Mouse (Mus musculus): ENCODE measurements around the gene AC153137.1. TPM values are rescaled to one million over a fixed set of nuclear protein-coding genes. Genes with fewer than 3 reads are reported as not detected.
"Not testable (repeated sequence)": the region's sequence is repeated elsewhere in the genome, so short reads cannot be mapped to it uniquely, and the experiment has no call there.

The AC153137.1 gene
- not detected in 2 replicates for polyA plus RNA-seq (2015; fragmentation: Nextera tagmentation; extraction: Ambion mirVana)

GRCm38 (mm10) chr1:30977868-30978267 lies at the start of gene AC153137.1:
Gene AC153137.1, minus strand, starts transcription at chr1:30977968.
- H3K9ac ChIP-seq; H3K4me3 ChIP-seq; H3K9me3 ChIP-seq; H3K36me3 ChIP-seq; H3K4me2 ChIP-seq; H3K27ac ChIP-seq; H3K4me1 ChIP-seq; H3K27me3 ChIP-seq; ATAC-seq (ENCODE audit: insufficient number of reproducible peaks, insufficient read depth, low FRiP score, low TSS enrichment, low read depth): not testable (repeated sequence)
- 92% methylated on average over 6 of the region's 6 CpGs for WGBS

- no peak for ATAC-seq (ENCODE audit: insufficient number of reproducible peaks, insufficient read depth, low FRiP score, low TSS enrichment, low read depth)
Measured at GRCm38 (mm10) chr1:31023173-31023572, 45.4 kb upstream of the AC153137.1 start.

GRCm38 (mm10) chr1:31019283-31019682 lies 41.5 kb upstream of the AC153137.1 start:
- H3K9ac ChIP-seq: no peak overlapping the region
- no peak overlapping the region for H3K27ac ChIP-seq
- H3K4me3 ChIP-seq: no peak overlapping the region
- ATAC-seq (ENCODE audit: insufficient number of reproducible peaks, insufficient read depth, low FRiP score, low TSS enrichment, low read depth): no peak
- no peaks in the 10 kb centered on the region for H3K36me3 ChIP-seq
- no peaks in the 10 kb centered on the region for H3K27me3 ChIP-seq
- no peaks in the 10 kb centered on the region for H3K9me3 ChIP-seq
- H3K4me1 ChIP-seq: no peaks in the 10 kb centered on the region
- WGBS: 72% methylated on average over 6 of the region's 6 CpGs
- no peak overlapping the region for H3K4me2 ChIP-seq

More at GRCm38 (mm10) chr1:31023173-31023572, 45.4 kb upstream of the AC153137.1 start:
- no peaks in the 10 kb centered on the region for H3K27me3 ChIP-seq
- H3K9ac ChIP-seq: no peak overlapping the region
- H3K27ac ChIP-seq: no peak overlapping the region
- H3K9me3 ChIP-seq: no peaks in the 10 kb centered on the region
- no peak overlapping the region for H3K4me2 ChIP-seq
- H3K36me3 ChIP-seq: no peaks in the 10 kb centered on the region
- H3K4me3 ChIP-seq: no peak overlapping the region
- H3K4me1 ChIP-seq: no peaks in the 10 kb centered on the region

- H3K4me1 ChIP-seq: no peaks in the 10 kb centered on the region
- WGBS: 73% methylated on average over 5 of the region's 5 CpGs
- H3K9ac ChIP-seq: no peak overlapping the region
- H3K4me3 ChIP-seq: no peak overlapping the region
- no peaks in the 10 kb centered on the region for H3K27me3 ChIP-seq
- no peaks in the 10 kb centered on the region for H3K36me3 ChIP-seq
- no peaks in the 10 kb centered on the region for H3K9me3 ChIP-seq
- H3K27ac ChIP-seq: no peak overlapping the region
- no peak overlapping the region for H3K4me2 ChIP-seq
- ATAC-seq (ENCODE audit: insufficient number of reproducible peaks, insufficient read depth, low FRiP score, low TSS enrichment, low read depth): peak; percentile 26; the same call in 1 of the 2 replicates
Measured at GRCm38 (mm10) chr1:31017377-31017776, 39.6 kb upstream of the AC153137.1 start.

- no peaks in the 10 kb centered on the region for H3K36me3 ChIP-seq
- ATAC-seq (ENCODE audit: insufficient number of reproducible peaks, insufficient read depth, low FRiP score, low TSS enrichment, low read depth): no peak
- no peaks in the 10 kb centered on the region for H3K9me3 ChIP-seq
- H3K4me2 ChIP-seq: no peak overlapping the region
- H3K27ac ChIP-seq: no peak overlapping the region
- no peaks in the 10 kb centered on the region for H3K27me3 ChIP-seq
- H3K9ac ChIP-seq: no peak overlapping the region
- H3K4me1 ChIP-seq: no peaks in the 10 kb centered on the region
- 82% methylated on average over 6 of the region's 6 CpGs for WGBS
- H3K4me3 ChIP-seq: no peak overlapping the region
Measured at GRCm38 (mm10) chr1:31016068-31016467, 38.3 kb upstream of the AC153137.1 start.

- H3K4me2 ChIP-seq: no peak overlapping the region
- H3K27me3 ChIP-seq: no peaks in the 10 kb centered on the region
- no peaks in the 10 kb centered on the region for H3K4me1 ChIP-seq
- no peak for ATAC-seq (ENCODE audit: insufficient number of reproducible peaks, insufficient read depth, low FRiP score, low TSS enrichment, low read depth)
- no peaks in the 10 kb centered on the region for H3K36me3 ChIP-seq
- H3K9ac ChIP-seq: no peak overlapping the region
- WGBS: 54% methylated on average over 2 of the region's 2 CpGs
- H3K27ac ChIP-seq: no peak overlapping the region
- no peaks in the 10 kb centered on the region for H3K9me3 ChIP-seq
- no peak overlapping the region for H3K4me3 ChIP-seq
Measured at GRCm38 (mm10) chr1:31015261-31015660, 37.5 kb upstream of the AC153137.1 start.

GRCm38 (mm10) chr1:30977239-30977638 lies 529 bp downstream of the AC153137.1 start:
- H3K9me3 ChIP-seq; H3K4me1 ChIP-seq; H3K27ac ChIP-seq; ATAC-seq (ENCODE audit: insufficient number of reproducible peaks, insufficient read depth, low FRiP score, low TSS enrichment, low read depth); H3K36me3 ChIP-seq; H3K4me2 ChIP-seq; H3K9ac ChIP-seq; H3K4me3 ChIP-seq; H3K27me3 ChIP-seq: not testable (repeated sequence)
- 81% methylated on average over 7 of the region's 7 CpGs for WGBS

GRCm38 (mm10) chr1:30951795-30952194 lies 26.0 kb downstream of the AC153137.1 start:
- Histone ChIP-seq H3K27me3 (no peaks in the 10 kb centered on the region), H3K36me3 (no peaks in the 10 kb centered on the region), H3K9ac (no peak overlapping the region), H3K27ac (no peak overlapping the region), H3K4me2 (no peak overlapping the region), H3K4me3 (no peak overlapping the region), H3K9me3 (no peaks in the 10 kb centered on the region), H3K4me1 (peaks cover 8% of the 10 kb centered on the region; the same call in 1 of the 2 replicates)
- ATAC-seq (ENCODE audit: insufficient number of reproducible peaks, insufficient read depth, low FRiP score, low TSS enrichment, low read depth): no peak
- 62% methylated on average over 2 of the region's 2 CpGs for WGBS

GRCm38 (mm10) chr1:30950456-30950835 lies 27.3 kb downstream of the AC153137.1 start:
- Histone ChIP-seq H3K4me3 (peak overlapping the region; percentile 84), H3K9me3 (no peaks in the 10 kb centered on the region), H3K27me3 (no peaks in the 10 kb centered on the region), H3K4me2 (peak overlapping the region; percentile 58), H3K9ac (peak overlapping the region; percentile 98), H3K27ac (peak overlapping the region; percentile 99), H3K36me3 (no peaks in the 10 kb centered on the region), H3K4me1 (peaks cover 10% of the 10 kb centered on the region; the same call in 1 of the 2 replicates)
- WGBS: 31% methylated on average over 5 of the region's 5 CpGs
- no peak for ATAC-seq (ENCODE audit: insufficient number of reproducible peaks, insufficient read depth, low FRiP score, low TSS enrichment, low read depth)

- peak overlapping the region; percentile 58 for H3K4me2 ChIP-seq
- H3K9me3 ChIP-seq: no peaks in the 10 kb centered on the region
- H3K4me1 ChIP-seq: peaks cover 10% of the 10 kb centered on the region; the same call in 1 of the 2 replicates
- WGBS: under 1% methylated on average over 66 of the region's 66 CpGs
- peak; percentile 99 for ATAC-seq (ENCODE audit: insufficient number of reproducible peaks, insufficient read depth, low FRiP score, low TSS enrichment, low read depth)
- H3K4me3 ChIP-seq: peak overlapping the region; percentile 84
- peak overlapping the region; percentile 99 for H3K27ac ChIP-seq
- H3K36me3 ChIP-seq: peaks cover 5% of the 10 kb centered on the region
- no peaks in the 10 kb centered on the region for H3K27me3 ChIP-seq
- H3K9ac ChIP-seq: peak overlapping the region; percentile 98
Measured at GRCm38 (mm10) chr1:30949710-30950455, 27.9 kb downstream of the AC153137.1 start.

GRCm38 (mm10) chr1:30948950-30949639 lies 28.7 kb downstream of the AC153137.1 start:
- Histone ChIP-seq H3K27me3 (no peaks in the 10 kb centered on the region), H3K9ac (peak overlapping the region; percentile 98), H3K4me1 (peaks cover 10% of the 10 kb centered on the region; the same call in 1 of the 2 replicates), H3K4me3 (peak overlapping the region; percentile 84), H3K4me2 (peak overlapping the region; percentile 58), H3K36me3 (peaks cover 13% of the 10 kb centered on the region), H3K27ac (peak overlapping the region; percentile 99), H3K9me3 (no peaks in the 10 kb centered on the region)
- ATAC-seq (ENCODE audit: insufficient number of reproducible peaks, insufficient read depth, low FRiP score, low TSS enrichment, low read depth): peak; percentile 58
- WGBS: under 1% methylated on average over 73 of the region's 85 CpGs
